Mouse (Mus musculus) ES-Bruce4 (cell line): ENCODE measurements around the gene St6gal1.

Experiments
- CTCF ChIP-seq: IDR thresholded peaks from one replicate; pipeline ENCODE4 v1.8.1; 2011; ENCODE audit warnings: low read depth, low read length
- EP300 ChIP-seq: IDR thresholded peaks from 2 replicates; pipeline ENCODE4 v1.6.1; 2011; ENCODE audit warnings: low read depth, low read length; ENCODE audit not compliant: insufficient read depth

- TF ChIP-seq CTCF (no peak), EP300 (no peak)
These were observed 90.2 kb downstream of the St6gal1 start for GRCm38 (mm10) chr16:23314790-23315189.
